Mouse (Mus musculus) midbrain, postnatal 0 days (tissue): ENCODE measurements around the gene Kcns1. TPM values are rescaled to one million over a fixed set of nuclear protein-coding genes. Genes with fewer than 3 reads are reported as not detected.

Source experiments
- ATAC-seq: fragments of 200-750 bp; cut with Nextera tagmentation; 2 replicates; pipeline ENCODE4 v1.8.0; 2017; ENCODE audit warnings: moderate number of reproducible peaks, mild to moderate bottlenecking, moderate TSS enrichment, moderate library complexity; ENCODE audit not compliant: low FRiP score
- DNase-seq: peaks from one replicate; pipeline ENCODE4 v3.0.0-alpha.2; 2015; ENCODE audit warnings: low spot score
- H3K27ac ChIP-seq: fragments of 300-500 bp; sonication (generic); 2 replicates; pipeline ENCODE4 v1.5.1; 2014; ENCODE audit warnings: low read depth, mild to moderate bottlenecking, low read length, mixed read lengths
- H3K27me3 ChIP-seq: fragments of 300-500 bp; sonication (generic); 2 replicates; pipeline ENCODE4 v1.6.1; 2014; ENCODE audit warnings: low read length, control low read depth, mixed read lengths; ENCODE audit not compliant: insufficient read depth
- H3K36me3 ChIP-seq: fragments of 300-500 bp; sonication (generic); 2 replicates; pipeline ENCODE4 v1.6.1; 2014; ENCODE audit warnings: low read length, control low read depth, mixed read lengths; ENCODE audit not compliant: insufficient read depth
- H3K4me1 ChIP-seq: fragments of 300-500 bp; sonication (generic); 2 replicates; pipeline ENCODE4 v1.6.1; 2014; ENCODE audit warnings: mild to moderate bottlenecking, control low read depth, antibody characterized with exemption, low read length, mixed read lengths; ENCODE audit not compliant: insufficient read depth
- H3K4me2 ChIP-seq: fragments of 300-500 bp; sonication (generic); 2 replicates; pipeline ENCODE4 v1.6.1; 2014; ENCODE audit warnings: low read depth, mild to moderate bottlenecking, low read length, mixed read lengths; ENCODE audit not compliant: poor library complexity, severe bottlenecking
- H3K4me3 ChIP-seq: fragments of 300-500 bp; sonication (generic); 2 replicates; pipeline ENCODE4 v1.5.1; 2014; ENCODE audit warnings: low read depth, mild to moderate bottlenecking, low read length, moderate library complexity
- H3K9ac ChIP-seq: fragments of 300-500 bp; sonication (generic); replicated peaks from 2 replicates; pipeline ENCODE4 v1.6.1; 2014; ENCODE audit warnings: mild to moderate bottlenecking, low read length, moderate library complexity, mixed read lengths; ENCODE audit not compliant: poor library complexity, severe bottlenecking
- H3K9me3 ChIP-seq: fragments of 300-500 bp; sonication (generic); 2 replicates; pipeline ENCODE4 v1.6.1; 2016; ENCODE audit warnings: low read length, control low read depth
- CTCF ChIP-seq: IDR thresholded peaks from 2 replicates; pipeline ENCODE4 v1.5.1; 2016; ENCODE audit warnings: antibody characterized with exemption, mild to moderate bottlenecking
- WGBS: fragments of 180-500 bp; shearing (Covaris S2); extraction: QIAGEN DNeasy Blood & Tissue Kit; methylation state at CpG from one replicate; pipeline ENCODE4 v1.1.7; 2014; 5-methylcytosine and 5-hydroxymethylcytosine counted together
- polyA plus RNA-seq: library from polyadenylated mRNA; unstranded; fragments of >200 nt; fragmentation: Nextera tagmentation; extraction: Ambion mirVana; gene quantifications from 2 replicates; pipeline ENCODE4 v1.2.1, GENCODE M21; 2015
- total RNA-seq: library from RNA; depleted of rRNA; stranded (reverse); fragments of >200 nt; gene quantifications from 2 replicates; pipeline ENCODE4 v1.2.3, GENCODE M21; 2014

Gene Kcns1
- total and polyA plus RNA-seq, 2 experiments from 2014 or later: 3.8 to 10.1 TPM

GRCm38 (mm10) chr2:164177831-164178230, 6.9 kb upstream of the Kcns1 start:
- no peaks in the 10 kb centered on the region for H3K36me3 ChIP-seq
- H3K27me3 ChIP-seq: 0 out of 2 replicates have a peak, but pooled peaks cover 3% of the 10 kb centered on the region
- no peaks in the 10 kb centered on the region for H3K9me3 ChIP-seq
- WGBS: 89% methylated on average over 5 of the region's 5 CpGs
- no peak for ATAC-seq
- TF ChIP-seq CTCF: no peak
- no peak overlapping the region for H3K9ac ChIP-seq
- no peak overlapping the region for H3K4me3 ChIP-seq
- no peak overlapping the region for H3K27ac ChIP-seq
- H3K4me2 ChIP-seq: no peak overlapping the region
- no peaks in the 10 kb centered on the region for H3K4me1 ChIP-seq
- no peak for DNase-seq

DNA sequence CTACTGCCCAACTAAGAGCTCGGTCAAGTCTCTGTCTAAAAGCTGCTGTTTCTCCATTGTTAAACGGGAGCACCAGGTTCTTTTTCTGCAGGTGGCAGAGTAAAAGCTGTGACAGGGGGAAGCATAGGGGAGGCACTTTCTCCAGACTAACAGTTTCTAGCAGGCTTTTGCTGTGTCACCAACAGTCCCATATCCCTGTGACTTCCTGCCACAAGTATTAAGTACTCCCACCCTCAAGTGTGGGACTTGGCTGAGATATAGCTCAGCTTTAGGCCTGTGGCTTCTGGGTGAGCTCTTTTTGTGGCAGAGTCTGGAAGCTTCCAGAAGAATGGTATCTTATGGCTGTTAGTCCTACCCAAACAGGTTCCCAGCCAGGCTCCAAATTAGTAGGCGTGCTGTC, 4.9 kb upstream of the Kcns1 start:
- ATAC-seq (no peak), DNase-seq (no peak)
- H3K27me3 ChIP-seq: peaks cover 14% of the 10 kb centered on the region
- no peaks in the 10 kb centered on the region for H3K9me3 ChIP-seq
- no peak overlapping the region for H3K4me3 ChIP-seq
- TF ChIP-seq CTCF: no peak
- H3K4me1 ChIP-seq: no peaks in the 10 kb centered on the region
- 74% methylated on average over 3 of the region's 3 CpGs for WGBS
- no peak overlapping the region for H3K27ac ChIP-seq
- H3K4me2 ChIP-seq: no peak overlapping the region
- no peaks in the 10 kb centered on the region for H3K36me3 ChIP-seq
- no peak overlapping the region for H3K9ac ChIP-seq

- DNase-seq (no peak), ATAC-seq (no peak)
- Histone ChIP-seq H3K9me3 (no peaks in the 10 kb centered on the region), H3K27ac (no peak overlapping the region), H3K4me2 (no peak overlapping the region), H3K4me3 (no peak overlapping the region), H3K36me3 (no peaks in the 10 kb centered on the region), H3K27me3 (peaks cover 24% of the 10 kb centered on the region), H3K4me1 (no peaks in the 10 kb centered on the region), H3K9ac (no peak overlapping the region)
- no peak for TF ChIP-seq CTCF
- 76% methylated on average over 8 of the region's 8 CpGs for WGBS
Measured at GRCm38 (mm10) chr2:164174649-164175395, 3.9 kb upstream of the Kcns1 start.

- Histone ChIP-seq H3K4me3 (no peak overlapping the region), H3K27me3 (peaks cover 38% of the 10 kb centered on the region), H3K36me3 (no peaks in the 10 kb centered on the region), H3K4me1 (no peaks in the 10 kb centered on the region), H3K9me3 (no peaks in the 10 kb centered on the region), H3K27ac (no peak overlapping the region), H3K9ac (no peak overlapping the region), H3K4me2 (no peak overlapping the region)
- ATAC-seq: no peak
- DNase-seq: no peak
- WGBS: 76% methylated on average over 3 of the region's 3 CpGs
- no peak for TF ChIP-seq CTCF
Measured at GRCm38 (mm10) chr2:164173394-164173793, 2.5 kb upstream of the Kcns1 start.

DNA sequence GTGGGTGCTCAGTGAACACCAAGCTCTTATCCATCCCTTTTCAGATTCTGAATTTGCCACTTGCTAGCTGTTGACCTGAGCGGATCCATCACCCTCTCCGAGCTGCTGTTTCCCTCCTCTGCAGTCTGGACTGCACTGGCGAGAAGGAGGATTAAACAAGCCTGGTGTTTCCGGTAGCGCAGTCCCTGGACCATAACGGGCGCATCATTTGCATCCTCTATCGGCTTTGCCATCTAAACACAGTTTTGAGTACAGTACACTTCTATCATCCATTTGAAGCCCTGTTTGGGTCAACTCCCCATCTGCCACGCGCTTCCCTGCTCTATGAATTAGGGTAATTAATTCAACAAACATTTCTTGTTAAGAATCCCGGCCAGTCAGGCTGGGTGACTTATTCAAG, 587 bp downstream of the Kcns1 start:
- 4% methylated on average over 11 of the region's 11 CpGs for WGBS
- H3K36me3 ChIP-seq: no peaks in the 10 kb centered on the region
- no peaks in the 10 kb centered on the region for H3K9me3 ChIP-seq
- no peak for TF ChIP-seq CTCF
- peaks cover 64% of the 10 kb centered on the region for H3K27me3 ChIP-seq
- DNase-seq: no peak
- H3K4me1 ChIP-seq: no peaks in the 10 kb centered on the region
- no peak overlapping the region for H3K9ac ChIP-seq
- H3K4me3 ChIP-seq: peak overlapping the region; percentile 33
- ATAC-seq: no peak
- H3K27ac ChIP-seq: no peak overlapping the region
- H3K4me2 ChIP-seq: peak overlapping the region; percentile 58

DNA sequence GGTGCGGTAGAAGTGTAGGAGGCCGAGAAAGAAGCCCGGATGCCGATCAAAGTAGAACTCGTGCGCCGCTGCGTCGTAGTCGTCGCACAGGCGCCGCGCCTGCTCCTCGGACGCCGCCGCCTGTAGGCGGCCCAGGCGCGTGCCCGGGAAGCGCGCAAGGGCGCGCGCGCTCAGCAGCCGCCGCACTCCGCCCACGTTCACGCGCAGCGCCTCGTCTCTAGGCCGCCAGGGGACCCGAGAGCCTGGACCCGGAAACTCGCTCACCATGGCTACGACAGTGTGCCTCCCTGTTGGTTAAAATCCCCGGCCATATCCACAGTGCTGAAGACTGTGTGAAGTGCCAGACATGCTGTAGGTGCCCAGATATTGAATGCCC, 2.4 kb downstream of the Kcns1 start:
- TF ChIP-seq CTCF: peak; percentile 38; the same call in 1 of the 2 replicates
- Histone ChIP-seq H3K27ac (no peak overlapping the region), H3K9ac (peak overlapping the region; percentile 55; the same call in 1 of the 2 replicates), H3K36me3 (no peaks in the 10 kb centered on the region), H3K27me3 (peaks cover 61% of the 10 kb centered on the region), H3K4me1 (no peaks in the 10 kb centered on the region), H3K4me3 (peak overlapping the region; percentile 40), H3K9me3 (no peaks in the 10 kb centered on the region), H3K4me2 (peak overlapping the region; percentile 58)
- peak; percentile 60 for DNase-seq
- 9% methylated on average over 40 of the region's 42 CpGs for WGBS
- peak; percentile 75 for ATAC-seq
